Mouse (Mus musculus) embryonic facial prominence, embryonic 11.5 days (tissue): ENCODE data around the gene Gm49380. TPM values are rescaled to one million over a fixed set of nuclear protein-coding genes. Genes with fewer than 3 reads are reported as not detected.

Experiments used
- ATAC-seq: fragments of 200-750 bp; cut with Nextera tagmentation; replicated peaks from 2 replicates; pipeline ENCODE4 v1.8.0; 2017; ENCODE audit warnings: low read depth; ENCODE audit not compliant: insufficient number of reproducible peaks, low FRiP score, low TSS enrichment
- DNase-seq: peaks from one replicate; pipeline ENCODE4 v3.0.0-alpha.2; 2015; ENCODE audit warnings: low spot score
- H3K27ac ChIP-seq: fragments of 300-500 bp; sonication (generic); replicated peaks from 2 replicates; pipeline ENCODE4 v1.5.1; 2014; ENCODE audit warnings: mild to moderate bottlenecking, low read depth, low read length, control low read depth
- H3K27me3 ChIP-seq: fragments of 300-500 bp; sonication (generic); 2 replicates; pipeline ENCODE4 v1.6.1; 2014; ENCODE audit warnings: mild to moderate bottlenecking, low read length, moderate library complexity, mixed read lengths; ENCODE audit not compliant: control insufficient read depth, insufficient read depth
- H3K36me3 ChIP-seq: fragments of 300-500 bp; sonication (generic); replicated peaks from 2 replicates; pipeline ENCODE4 v1.6.1; 2014; ENCODE audit warnings: low read depth, mild to moderate bottlenecking, low read length, moderate library complexity, mixed read lengths; ENCODE audit not compliant: control insufficient read depth, insufficient read depth
- H3K4me1 ChIP-seq: fragments of 300-500 bp; sonication (generic); 2 replicates; pipeline ENCODE4 v1.6.1; 2014; ENCODE audit warnings: low read length, mixed read lengths; ENCODE audit not compliant: control insufficient read depth, insufficient read depth
- H3K4me2 ChIP-seq: fragments of 300-500 bp; sonication (generic); 2 replicates; pipeline ENCODE4 v1.6.1; 2014; ENCODE audit warnings: low read depth, mild to moderate bottlenecking, control low read depth, low read length, moderate library complexity
- H3K4me3 ChIP-seq: fragments of 300-500 bp; sonication (generic); 2 replicates; pipeline ENCODE4 v1.5.1; 2014; ENCODE audit warnings: low read depth, low read length, control low read depth
- H3K9ac ChIP-seq: fragments of 300-500 bp; sonication (generic); replicated peaks from 2 replicates; pipeline ENCODE4 v1.6.1; 2014; ENCODE audit warnings: mild to moderate bottlenecking, control low read depth, low read length
- H3K9me3 ChIP-seq: fragments of 300-500 bp; sonication (generic); replicated peaks from 2 replicates; pipeline ENCODE4 v1.6.1; 2016; ENCODE audit warnings: mild to moderate bottlenecking, low read length, inconsistent platforms, mixed read lengths; ENCODE audit not compliant: control insufficient read depth
- WGBS: fragments of 180-500 bp; shearing (Covaris S2); extraction: QIAGEN DNeasy Blood & Tissue Kit; methylation state at CpG from one replicate; pipeline ENCODE4 v1.1.7; 2014; 5-methylcytosine and 5-hydroxymethylcytosine counted together
- polyA plus RNA-seq: library from polyadenylated mRNA; unstranded; fragments of >200 nt; fragmentation: Nextera tagmentation; extraction: Ambion mirVana; gene quantifications from 2 replicates; pipeline ENCODE4 v1.2.1, GENCODE M21; 2014

The Gm49380 gene
- polyA plus RNA-seq, 1 experiment from 2014 or later = 0.08 TPM

DNA sequence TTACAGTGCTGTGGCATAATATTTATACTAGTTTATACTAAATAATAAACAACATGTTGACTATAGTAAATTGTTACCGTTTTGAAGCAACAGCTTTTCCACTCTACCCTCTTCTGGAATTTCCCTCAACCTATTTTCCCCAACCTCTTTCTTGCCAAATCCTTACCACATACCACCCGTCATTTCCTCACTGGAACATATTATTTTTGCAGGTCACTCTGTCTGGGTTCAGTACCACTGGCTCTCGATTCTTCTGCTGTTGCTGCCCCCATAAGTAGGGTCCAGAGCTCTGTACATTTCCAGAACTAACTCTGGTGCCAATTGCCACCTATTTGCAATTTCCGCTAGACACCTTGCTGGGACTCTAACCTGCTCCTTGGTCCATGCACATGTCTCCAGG, 81.4 kb downstream of the Gm49380 start:
- ATAC-seq = no peak
- Histone ChIP-seq H3K36me3 (no peaks in the 10 kb centered on the region), H3K9ac (no peak overlapping the region), H3K4me3 (no peak overlapping the region), H3K27ac (no peak overlapping the region), H3K27me3 (no peaks in the 10 kb centered on the region), H3K4me1 (no peaks in the 10 kb centered on the region), H3K9me3 (no peaks in the 10 kb centered on the region), H3K4me2 (no peak overlapping the region)
- no peak for DNase-seq
- WGBS = 77% methylated on average over 4 of the region's 4 CpGs

DNA sequence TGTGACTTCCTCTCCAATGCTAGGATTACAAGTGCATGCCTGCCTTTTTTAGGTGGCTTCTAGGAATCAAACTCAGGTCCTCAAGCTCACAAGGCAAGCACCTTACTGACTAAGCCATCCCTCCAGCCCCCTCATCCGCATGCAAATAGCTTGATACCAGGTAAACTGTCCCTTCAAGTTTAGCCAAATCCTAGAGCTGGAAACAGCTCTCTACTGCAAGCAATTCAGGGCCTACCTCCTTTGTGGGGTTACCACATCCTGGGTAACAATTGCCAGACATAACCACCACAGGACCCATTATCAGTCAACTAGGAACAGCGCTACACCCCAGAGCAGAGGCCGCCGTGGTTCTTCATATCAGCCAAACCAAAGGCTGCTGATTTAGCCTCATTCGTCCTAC, 82.2 kb downstream of the Gm49380 start:
- H3K27me3 ChIP-seq = no peaks in the 10 kb centered on the region
- no peak overlapping the region for H3K4me3 ChIP-seq
- no peaks in the 10 kb centered on the region for H3K9me3 ChIP-seq
- no peaks in the 10 kb centered on the region for H3K4me1 ChIP-seq
- ATAC-seq = no peak
- DNase-seq = no peak
- H3K36me3 ChIP-seq = no peaks in the 10 kb centered on the region
- H3K9ac ChIP-seq = no peak overlapping the region
- no peak overlapping the region for H3K4me2 ChIP-seq
- WGBS = 82% methylated on average over 5 of the region's 5 CpGs
- H3K27ac ChIP-seq = no peak overlapping the region

GRCm38 (mm10) chr9:44030646-44031045, 82.7 kb downstream of the Gm49380 start:
- no peaks in the 10 kb centered on the region for H3K4me1 ChIP-seq
- H3K27me3 ChIP-seq = no peaks in the 10 kb centered on the region
- H3K27ac ChIP-seq = no peak overlapping the region
- DNase-seq = no peak
- H3K9ac ChIP-seq = no peak overlapping the region
- H3K36me3 ChIP-seq = no peaks in the 10 kb centered on the region
- no peak overlapping the region for H3K4me3 ChIP-seq
- ATAC-seq = no peak
- 91% methylated on average over 4 of the region's 4 CpGs for WGBS
- no peaks in the 10 kb centered on the region for H3K9me3 ChIP-seq
- H3K4me2 ChIP-seq = no peak overlapping the region

- DNase-seq (no peak), ATAC-seq (no peak)
- H3K27me3 ChIP-seq = no peaks in the 10 kb centered on the region
- no peak overlapping the region for H3K27ac ChIP-seq
- no peak overlapping the region for H3K9ac ChIP-seq
- H3K36me3 ChIP-seq = no peaks in the 10 kb centered on the region
- H3K4me2 ChIP-seq = no peak overlapping the region
- H3K4me1 ChIP-seq = no peaks in the 10 kb centered on the region
- no peak overlapping the region for H3K4me3 ChIP-seq
- H3K9me3 ChIP-seq = no peaks in the 10 kb centered on the region
- 60% methylated on average over 5 of the region's 5 CpGs for WGBS
These were observed 83.6 kb downstream of the Gm49380 start for GRCm38 (mm10) chr9:44029580-44030236.

DNA sequence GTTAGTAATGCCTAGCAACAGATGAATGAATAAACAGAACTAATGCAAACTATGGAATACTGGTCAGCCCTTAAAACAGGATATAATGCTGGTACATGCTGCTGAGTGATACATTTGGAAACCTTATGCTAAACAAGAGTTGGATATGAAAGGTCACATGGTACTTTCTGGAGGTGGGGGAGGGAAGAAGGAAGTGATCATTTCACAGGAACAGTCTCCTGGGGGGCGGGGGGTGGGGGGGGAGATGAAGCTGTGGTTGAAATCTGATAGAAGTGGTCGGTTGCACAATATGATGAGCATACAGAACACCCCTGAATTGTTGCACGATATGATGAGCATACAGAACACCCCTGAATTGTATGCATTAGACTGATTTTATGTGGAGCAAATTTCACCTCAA, 89.2 kb downstream of the Gm49380 start:
- H3K9me3 ChIP-seq = no peaks in the 10 kb centered on the region
- no peak overlapping the region for H3K4me3 ChIP-seq
- H3K36me3 ChIP-seq = no peaks in the 10 kb centered on the region
- no peak overlapping the region for H3K27ac ChIP-seq
- no peak overlapping the region for H3K9ac ChIP-seq
- 67% methylated on average over 3 of the region's 3 CpGs for WGBS
- H3K27me3 ChIP-seq = no peaks in the 10 kb centered on the region
- ATAC-seq (no peak), DNase-seq (no peak)
- H3K4me2 ChIP-seq = no peak overlapping the region
- H3K4me1 ChIP-seq = no peaks in the 10 kb centered on the region

GRCm38 (mm10) chr9:44022100-44022847, 91.0 kb downstream of the Gm49380 start:
- Histone ChIP-seq H3K36me3 (no peaks in the 10 kb centered on the region), H3K4me2 (no peak overlapping the region), H3K4me3 (no peak overlapping the region), H3K27me3 (no peaks in the 10 kb centered on the region), H3K4me1 (no peaks in the 10 kb centered on the region), H3K9ac (no peak overlapping the region), H3K9me3 (no peaks in the 10 kb centered on the region), H3K27ac (no peak overlapping the region)
- DNase-seq (no peak), ATAC-seq (no peak)
- WGBS = 56% methylated on average over 8 of the region's 8 CpGs

- Histone ChIP-seq H3K36me3 (no peaks in the 10 kb centered on the region), H3K27me3 (no peaks in the 10 kb centered on the region), H3K27ac (no peak overlapping the region), H3K4me3 (no peak overlapping the region), H3K4me1 (no peaks in the 10 kb centered on the region), H3K4me2 (no peak overlapping the region), H3K9ac (no peak overlapping the region), H3K9me3 (no peaks in the 10 kb centered on the region)
- ATAC-seq (no peak), DNase-seq (no peak)
- 86% methylated on average over 7 of the region's 7 CpGs for WGBS
These were observed 93.3 kb downstream of the Gm49380 start for GRCm38 (mm10) chr9:44020001-44020400.

GRCm38 (mm10) chr9:44017846-44018245, 95.5 kb downstream of the Gm49380 start:
- Histone ChIP-seq H3K9ac (no peak overlapping the region), H3K4me1 (no peaks in the 10 kb centered on the region), H3K27ac (no peak overlapping the region), H3K36me3 (no peaks in the 10 kb centered on the region), H3K4me3 (no peak overlapping the region), H3K4me2 (no peak overlapping the region), H3K27me3 (no peaks in the 10 kb centered on the region), H3K9me3 (no peaks in the 10 kb centered on the region)
- no peak for ATAC-seq
- 82% methylated on average over 5 of the region's 5 CpGs for WGBS
- no peak for DNase-seq
